Mouse (Mus musculus): ENCODE data around the gene Asap3. TPM values are rescaled to one million over a fixed set of nuclear protein-coding genes. Genes with fewer than 3 reads are reported as not detected.

Asap3 gene
- polyA plus RNA-seq, 1 experiment from 2014 or later: 10.4 TPM

DNA sequence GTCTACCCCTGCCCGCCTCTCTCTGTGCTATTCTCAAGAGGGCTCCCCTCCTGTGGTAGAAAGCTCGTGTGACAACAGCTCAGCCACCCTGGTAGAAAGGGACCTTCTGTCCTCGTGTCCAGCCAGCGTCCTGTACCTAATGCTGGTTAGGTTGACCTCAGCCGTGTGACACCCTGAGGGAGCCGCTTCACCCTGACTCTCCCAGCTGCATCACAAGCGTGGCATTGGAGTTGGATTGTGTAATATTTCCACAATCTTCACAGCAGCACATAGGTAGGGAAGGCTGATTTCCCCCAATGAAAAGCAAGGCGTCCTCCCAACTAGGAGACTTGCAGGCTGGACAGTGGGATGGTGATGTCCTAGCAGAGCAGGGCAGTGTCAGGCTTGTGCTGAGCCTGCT is 19.9 kb upstream of the Asap3 start:
- Histone ChIP-seq H3K4me1 (no peaks in the 10 kb centered on the region), H3K9ac (no peak overlapping the region), H3K4me2 (replicated peaks) (no peak overlapping the region), H3K36me3 (peaks cover 14% of the 10 kb centered on the region; the same call in 1 of the 2 replicates), H3K27ac (no peak overlapping the region), H3K27me3 (replicated peaks) (no peaks in the 10 kb centered on the region), H3K4me3 (no peak overlapping the region), H3K9me3 (no peaks in the 10 kb centered on the region)
- WGBS: 80% methylated on average over 8 of the region's 8 CpGs
- ATAC-seq (ENCODE audit: low FRiP score, low read depth): no peak

- H3K4me1 ChIP-seq: no peaks in the 10 kb centered on the region
- no peak for ATAC-seq (ENCODE audit: low FRiP score, low read depth)
- no peak overlapping the region for H3K9ac ChIP-seq
- H3K4me2 ChIP-seq (replicated peaks): no peak overlapping the region
- no peaks in the 10 kb centered on the region for H3K9me3 ChIP-seq
- H3K4me3 ChIP-seq: no peak overlapping the region
- WGBS: 86% methylated on average over 23 of the region's 23 CpGs
- H3K27ac ChIP-seq: no peak overlapping the region
- no peaks in the 10 kb centered on the region for H3K27me3 ChIP-seq (replicated peaks)
- peaks cover 14% of the 10 kb centered on the region; the same call in 1 of the 2 replicates for H3K36me3 ChIP-seq
These were observed 19.3 kb upstream of the Asap3 start for GRCm38 (mm10) chr4:136186739-136187472.

DNA sequence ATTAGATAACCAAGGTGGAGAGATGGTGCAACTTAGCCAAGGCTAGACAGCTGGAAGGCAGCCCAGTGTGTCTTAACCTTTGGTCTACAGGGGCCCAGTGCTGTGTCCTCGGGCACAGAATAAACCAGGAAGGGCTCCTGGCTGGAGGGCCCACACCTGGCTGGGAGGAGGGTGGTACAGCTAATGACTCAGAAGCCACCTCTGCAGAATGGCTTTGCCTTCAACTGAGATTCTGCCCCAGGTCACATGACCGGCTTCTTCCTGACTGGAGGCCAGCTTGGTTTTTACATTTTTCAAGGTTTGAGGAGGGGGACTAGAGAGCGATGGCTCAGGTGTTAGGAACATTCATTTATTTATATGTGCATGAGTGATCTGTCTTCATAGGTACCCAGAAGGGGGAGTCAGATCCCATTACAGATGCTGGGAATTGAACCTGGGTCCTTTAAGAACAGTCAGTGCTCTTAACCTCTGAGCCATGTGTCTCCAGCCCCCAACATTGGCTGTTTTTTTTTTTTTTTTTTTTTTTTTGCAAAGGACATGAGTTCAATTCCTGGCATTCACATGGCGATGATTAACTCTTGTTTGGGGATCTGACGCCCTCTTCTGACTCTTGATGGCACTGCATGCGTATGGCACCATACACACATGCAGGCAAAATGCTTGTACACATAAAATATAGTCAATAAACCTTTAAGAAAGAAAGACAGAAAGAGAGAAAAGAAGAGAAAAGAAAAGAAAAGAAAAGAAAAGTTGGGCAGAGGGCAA is 17.0 kb upstream of the Asap3 start:
- Histone ChIP-seq H3K9me3 (no peaks in the 10 kb centered on the region), H3K27ac (no peak overlapping the region), H3K4me1 (no peaks in the 10 kb centered on the region), H3K27me3 (replicated peaks) (no peaks in the 10 kb centered on the region), H3K4me2 (replicated peaks) (no peak overlapping the region), H3K4me3 (no peak overlapping the region), H3K36me3 (peaks cover 33% of the 10 kb centered on the region; the same call in 1 of the 2 replicates), H3K9ac (no peak overlapping the region)
- 81% methylated on average over 6 of the region's 6 CpGs for WGBS
- ATAC-seq (ENCODE audit: low FRiP score, low read depth): no peak

GRCm38 (mm10) chr4:136189912-136190311 is 16.3 kb upstream of the Asap3 start:
- Histone ChIP-seq H3K4me3 (no peak overlapping the region), H3K4me1 (no peaks in the 10 kb centered on the region), H3K27me3 (replicated peaks) (no peaks in the 10 kb centered on the region), H3K9ac (no peak overlapping the region), H3K9me3 (no peaks in the 10 kb centered on the region), H3K4me2 (replicated peaks) (no peak overlapping the region), H3K27ac (no peak overlapping the region), H3K36me3 (peaks cover 33% of the 10 kb centered on the region; the same call in 1 of the 2 replicates)
- 88% methylated on average over 8 of the region's 8 CpGs for WGBS
- no peak for ATAC-seq (ENCODE audit: low FRiP score, low read depth)

- no peak for ATAC-seq (ENCODE audit: low FRiP score, low read depth)
- Histone ChIP-seq H3K9me3 (no peaks in the 10 kb centered on the region), H3K4me2 (replicated peaks) (no peak overlapping the region), H3K4me1 (no peaks in the 10 kb centered on the region), H3K27me3 (replicated peaks) (no peaks in the 10 kb centered on the region), H3K4me3 (no peak overlapping the region), H3K27ac (no peak overlapping the region), H3K36me3 (peaks cover 24% of the 10 kb centered on the region; the same call in 1 of the 2 replicates), H3K9ac (no peak overlapping the region)
- WGBS: 87% methylated on average over 3 of the region's 3 CpGs
These were observed 12.6 kb upstream of the Asap3 start for GRCm38 (mm10) chr4:136193571-136193970.

- Histone ChIP-seq H3K4me3 (no peak overlapping the region), H3K9ac (no peak overlapping the region), H3K36me3 (peaks cover 22% of the 10 kb centered on the region; the same call in 1 of the 2 replicates), H3K4me1 (no peaks in the 10 kb centered on the region), H3K27ac (no peak overlapping the region), H3K27me3 (replicated peaks) (no peaks in the 10 kb centered on the region), H3K9me3 (no peaks in the 10 kb centered on the region), H3K4me2 (replicated peaks) (no peak overlapping the region)
- ATAC-seq (ENCODE audit: low FRiP score, low read depth): no peak
- WGBS: 69% methylated on average over 7 of the region's 7 CpGs
These were observed 11.1 kb upstream of the Asap3 start for GRCm38 (mm10) chr4:136195029-136195428.

GRCm38 (mm10) chr4:136195629-136196028 is 10.5 kb upstream of the Asap3 start:
- Histone ChIP-seq H3K9ac (no peak overlapping the region), H3K9me3 (no peaks in the 10 kb centered on the region), H3K4me2 (replicated peaks) (no peak overlapping the region), H3K4me3 (no peak overlapping the region), H3K27me3 (replicated peaks) (no peaks in the 10 kb centered on the region), H3K27ac (no peak overlapping the region), H3K36me3 (peaks cover 19% of the 10 kb centered on the region; the same call in 1 of the 2 replicates), H3K4me1 (no peaks in the 10 kb centered on the region)
- WGBS: 77% methylated on average over 9 of the region's 9 CpGs
- no peak for ATAC-seq (ENCODE audit: low FRiP score, low read depth)

DNA sequence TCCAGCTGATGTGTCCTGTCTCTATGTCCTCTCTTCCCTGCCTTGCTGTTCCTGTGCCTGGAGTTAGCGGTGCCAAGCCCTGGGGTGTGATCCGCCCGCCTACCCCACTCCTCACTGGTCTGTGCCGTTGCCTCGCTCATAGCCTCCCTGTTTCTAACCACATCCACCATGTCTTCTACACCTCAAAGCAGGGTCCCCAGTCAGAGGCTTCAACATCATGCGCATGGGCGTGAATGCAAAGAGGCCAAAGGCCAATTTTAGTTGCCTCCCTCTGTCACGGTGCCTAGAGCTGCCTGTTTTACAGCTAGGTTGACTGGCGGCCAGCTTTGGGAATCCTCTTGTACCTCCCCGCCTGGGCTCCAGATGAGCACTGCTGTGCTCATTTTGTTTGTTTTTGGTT is 10.0 kb upstream of the Asap3 start:
- ATAC-seq (ENCODE audit: low FRiP score, low read depth): no peak
- Histone ChIP-seq H3K4me1 (no peaks in the 10 kb centered on the region), H3K36me3 (peaks cover 19% of the 10 kb centered on the region; the same call in 1 of the 2 replicates), H3K9me3 (no peaks in the 10 kb centered on the region), H3K27me3 (replicated peaks) (no peaks in the 10 kb centered on the region), H3K4me2 (replicated peaks) (no peak overlapping the region), H3K4me3 (no peak overlapping the region), H3K27ac (no peak overlapping the region), H3K9ac (no peak overlapping the region)
- 67% methylated on average over 10 of the region's 10 CpGs for WGBS

DNA sequence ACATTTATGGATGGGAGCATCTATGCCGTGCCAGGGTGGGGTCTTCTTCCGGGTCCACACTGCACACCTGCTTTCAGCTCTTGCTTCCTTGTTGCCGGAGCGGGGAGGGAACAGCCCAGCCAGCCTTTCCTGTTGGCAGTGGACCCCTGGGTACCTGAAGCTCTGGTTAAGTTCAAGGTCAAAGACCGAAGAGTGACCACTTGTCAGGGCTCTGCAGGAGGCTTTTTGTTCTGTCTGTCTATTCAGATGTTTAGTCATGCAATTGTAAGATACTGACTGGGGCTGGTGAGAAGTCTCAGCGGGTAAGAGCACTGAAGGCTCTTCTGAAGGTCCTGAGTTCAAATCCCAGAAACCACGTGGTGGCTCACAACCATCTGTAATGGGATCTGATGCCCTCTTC is 7.3 kb upstream of the Asap3 start:
- no peak for ATAC-seq (ENCODE audit: low FRiP score, low read depth)
- Histone ChIP-seq H3K27ac (no peak overlapping the region), H3K36me3 (peaks cover 3% of the 10 kb centered on the region; the same call in 1 of the 2 replicates), H3K9ac (no peak overlapping the region), H3K4me3 (no peak overlapping the region), H3K9me3 (no peaks in the 10 kb centered on the region), H3K4me1 (no peaks in the 10 kb centered on the region), H3K4me2 (replicated peaks) (no peak overlapping the region), H3K27me3 (replicated peaks) (no peaks in the 10 kb centered on the region)
- 72% methylated on average over 7 of the region's 7 CpGs for WGBS

GRCm38 (mm10) chr4:136199562-136200292 is 6.4 kb upstream of the Asap3 start:
- H3K36me3 ChIP-seq: no peaks in the 10 kb centered on the region
- no peaks in the 10 kb centered on the region for H3K27me3 ChIP-seq (replicated peaks)
- H3K4me2 ChIP-seq (replicated peaks): no peak overlapping the region
- no peak for ATAC-seq (ENCODE audit: low FRiP score, low read depth)
- no peak overlapping the region for H3K9ac ChIP-seq
- H3K9me3 ChIP-seq: no peaks in the 10 kb centered on the region
- H3K27ac ChIP-seq: no peak overlapping the region
- H3K4me1 ChIP-seq: no peaks in the 10 kb centered on the region
- no peak overlapping the region for H3K4me3 ChIP-seq
- 37% methylated on average over 9 of the region's 9 CpGs for WGBS

- 7% methylated on average over 9 of the region's 9 CpGs for WGBS
- ATAC-seq (ENCODE audit: low FRiP score, low read depth): no peak
These were observed 3.7 kb upstream of the Asap3 start for GRCm38 (mm10) chr4:136202509-136202908.

DNA sequence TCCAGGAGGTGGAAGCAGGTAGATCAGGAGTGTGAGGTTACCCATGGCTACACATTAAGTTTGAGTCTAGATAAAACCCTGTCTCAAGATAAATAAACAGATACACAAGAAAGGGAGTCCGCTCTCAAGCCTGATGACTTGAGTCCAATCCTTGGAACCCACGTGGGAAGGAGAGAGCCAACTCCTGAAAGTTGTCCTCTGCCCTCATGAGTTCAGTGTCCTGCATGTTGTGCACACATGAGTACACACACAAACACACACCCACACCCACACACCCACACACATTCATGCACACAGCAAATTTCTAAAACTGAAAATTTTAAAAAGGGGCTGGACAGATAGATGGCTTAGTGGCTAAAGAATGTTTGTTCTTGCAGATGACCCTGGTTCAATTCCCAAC is 1.4 kb upstream of the Asap3 start:
- no peak overlapping the region for H3K4me2 ChIP-seq (replicated peaks)
- 77% methylated on average over 2 of the region's 2 CpGs for WGBS
- H3K9me3 ChIP-seq: no peaks in the 10 kb centered on the region
- H3K4me3 ChIP-seq: no peak overlapping the region
- no peak for ATAC-seq (ENCODE audit: low FRiP score, low read depth)
- H3K4me1 ChIP-seq: peaks cover 8% of the 10 kb centered on the region
- H3K27ac ChIP-seq: no peak overlapping the region
- H3K27me3 ChIP-seq (replicated peaks): no peaks in the 10 kb centered on the region
- H3K9ac ChIP-seq: no peak overlapping the region
- H3K36me3 ChIP-seq: no peaks in the 10 kb centered on the region

More at GRCm38 (mm10) chr4:136202509-136202908, 3.7 kb upstream of the Asap3 start:
- Histone ChIP-seq H3K27ac (no peak overlapping the region), H3K4me3 (no peak overlapping the region), H3K27me3 (replicated peaks) (no peaks in the 10 kb centered on the region), H3K4me1 (peaks cover 7% of the 10 kb centered on the region), H3K4me2 (replicated peaks) (no peak overlapping the region), H3K9me3 (no peaks in the 10 kb centered on the region), H3K9ac (no peak overlapping the region), H3K36me3 (no peaks in the 10 kb centered on the region)
